Mouse (Mus musculus): ENCODE measurements around the gene Lad1.

Gene Lad1

DNA sequence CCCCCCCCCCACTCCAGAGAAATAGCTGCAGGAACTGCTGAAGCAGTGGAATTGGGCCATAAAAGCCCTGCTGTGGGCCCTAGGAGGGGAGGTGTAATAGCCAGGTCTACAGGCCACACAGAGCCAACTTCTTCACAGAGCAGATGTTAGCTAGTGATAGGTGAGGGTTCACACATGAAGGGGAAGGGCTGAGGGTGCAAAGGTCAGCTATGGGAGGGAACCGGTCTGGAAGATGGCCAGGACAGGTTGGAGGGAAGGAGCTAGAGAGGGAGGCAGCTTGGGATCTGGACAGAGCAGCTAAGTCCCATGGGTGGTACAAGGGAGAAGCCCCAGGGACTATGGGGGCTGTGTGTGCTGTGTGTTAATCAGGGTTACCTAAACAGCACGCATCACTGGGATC, 8.2 kb upstream of the Lad1 start:
- no peak for DNase-seq

DNA sequence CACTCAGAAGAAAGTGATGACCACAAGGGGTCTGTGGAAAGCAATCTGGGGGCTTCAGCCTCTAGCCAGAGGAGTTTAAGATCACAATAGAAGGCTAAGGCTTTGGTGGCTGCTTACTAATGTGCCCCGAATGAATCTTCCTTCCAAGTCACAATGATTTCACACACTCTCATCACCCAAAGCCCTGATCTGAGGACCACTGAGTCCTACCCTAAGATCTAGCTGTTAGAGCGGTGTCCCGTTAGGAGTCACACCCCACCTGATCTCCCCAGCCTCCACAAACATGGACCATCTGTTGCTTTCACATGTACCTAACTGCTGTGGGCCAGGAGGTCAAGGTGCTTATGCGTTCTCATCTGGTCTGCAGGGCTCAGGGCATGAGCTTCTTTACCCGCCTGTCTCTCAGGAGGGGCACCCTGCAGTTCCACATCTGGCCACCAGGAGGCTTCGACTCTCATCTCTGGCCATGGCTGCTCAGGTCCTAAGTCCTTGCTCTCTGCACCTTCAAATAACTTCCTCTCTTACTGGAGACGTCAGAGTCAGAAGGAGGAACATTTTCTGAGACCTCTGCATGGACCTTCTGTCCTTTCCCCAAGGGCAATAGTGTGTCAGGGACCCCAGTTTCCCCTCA, 7.3 kb upstream of the Lad1 start:
- DNase-seq: peak; percentile 88

DNA sequence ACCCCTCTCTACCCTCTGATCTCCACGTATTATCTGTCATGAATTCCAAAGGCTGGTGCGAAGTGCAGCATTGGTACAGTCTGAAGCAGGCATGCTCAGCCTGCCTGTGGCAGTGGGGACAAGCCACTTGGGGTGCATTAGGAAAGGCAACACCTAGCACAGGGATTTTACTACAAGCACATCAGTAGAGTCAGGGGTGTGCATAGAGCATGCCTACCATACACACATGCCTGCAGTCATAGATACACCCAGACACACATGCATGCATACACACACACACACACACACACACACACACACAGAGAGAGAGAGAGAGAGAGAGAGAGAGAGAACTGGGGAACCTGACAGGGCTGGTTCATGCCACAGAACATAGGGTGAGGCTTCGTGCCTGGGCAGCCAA, 6.2 kb upstream of the Lad1 start:
- no peak for DNase-seq

DNA sequence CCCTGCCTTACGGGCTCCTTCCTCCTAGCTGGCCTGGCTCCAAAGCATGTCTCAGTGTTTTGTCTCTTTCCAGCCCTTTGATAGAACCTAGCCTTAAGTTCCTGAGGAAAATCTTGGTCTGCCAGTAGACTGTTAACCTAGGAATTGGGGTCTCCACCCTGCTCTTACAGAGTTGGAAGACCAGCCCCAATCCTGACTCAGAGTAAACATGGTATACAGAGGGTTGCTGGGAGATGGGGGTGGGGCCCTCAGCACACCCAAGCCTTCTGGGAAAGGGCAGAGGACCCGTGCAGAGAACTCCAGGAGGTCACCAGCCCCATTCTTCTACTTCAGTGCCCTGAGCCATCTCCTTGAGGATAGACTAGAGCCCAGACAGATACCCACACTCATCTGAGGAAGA, 5.8 kb upstream of the Lad1 start:
- DNase-seq: no peak

DNA sequence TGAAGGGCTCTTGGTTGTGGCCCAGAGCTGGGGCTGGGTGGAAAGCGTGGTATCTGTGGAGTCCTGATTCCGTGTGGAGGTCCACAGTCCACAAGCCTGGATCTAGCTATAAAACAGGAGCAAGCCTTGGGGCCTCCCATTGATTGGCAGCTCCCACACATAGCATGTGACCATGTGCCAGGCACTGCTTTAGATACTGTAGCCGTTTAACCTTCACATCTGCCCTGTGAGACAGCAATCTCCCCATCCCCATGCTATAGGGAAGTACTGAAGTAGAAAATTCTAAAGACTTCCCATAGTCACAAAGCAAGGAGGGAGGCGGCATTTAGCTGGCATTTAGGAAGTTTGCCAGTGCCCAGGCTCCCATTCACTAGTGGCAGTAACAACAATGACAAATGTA, 5.3 kb upstream of the Lad1 start:
- no peak for DNase-seq

DNA sequence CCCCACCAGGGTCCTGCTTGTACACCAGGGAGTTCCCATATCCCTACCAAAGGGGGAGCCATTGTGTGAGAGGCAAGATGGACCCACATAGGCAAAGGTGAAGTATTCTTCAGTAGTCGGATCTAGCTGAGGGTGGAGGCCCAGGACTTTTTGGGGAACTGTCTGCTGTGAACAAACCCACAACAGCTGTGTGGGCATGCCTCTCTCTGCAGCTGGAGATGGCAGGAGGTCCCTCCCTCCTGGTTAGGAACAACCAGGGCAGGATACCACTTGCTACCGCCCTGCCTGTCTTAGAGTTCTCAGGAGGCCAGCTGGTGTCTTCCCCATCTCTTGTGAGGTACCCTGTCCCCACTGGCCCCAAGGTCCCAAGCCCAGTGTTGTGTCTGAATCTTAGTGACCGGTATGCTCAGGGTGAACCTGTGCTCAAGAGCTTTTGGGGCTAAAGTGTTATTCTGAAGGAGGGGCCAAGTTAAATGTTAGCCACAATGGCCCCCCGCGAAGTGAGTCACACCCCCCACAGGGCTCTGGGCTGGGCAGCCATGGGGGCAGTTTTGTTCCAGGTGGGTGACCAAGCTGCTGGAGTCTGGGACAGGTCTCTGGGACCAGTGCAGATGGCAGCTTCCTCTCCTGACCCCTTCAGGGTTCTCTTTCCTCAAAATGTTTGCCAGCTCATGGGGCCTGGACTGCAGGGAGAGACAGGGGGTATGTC, 4.6 kb upstream of the Lad1 start:
- no peak for DNase-seq

DNA sequence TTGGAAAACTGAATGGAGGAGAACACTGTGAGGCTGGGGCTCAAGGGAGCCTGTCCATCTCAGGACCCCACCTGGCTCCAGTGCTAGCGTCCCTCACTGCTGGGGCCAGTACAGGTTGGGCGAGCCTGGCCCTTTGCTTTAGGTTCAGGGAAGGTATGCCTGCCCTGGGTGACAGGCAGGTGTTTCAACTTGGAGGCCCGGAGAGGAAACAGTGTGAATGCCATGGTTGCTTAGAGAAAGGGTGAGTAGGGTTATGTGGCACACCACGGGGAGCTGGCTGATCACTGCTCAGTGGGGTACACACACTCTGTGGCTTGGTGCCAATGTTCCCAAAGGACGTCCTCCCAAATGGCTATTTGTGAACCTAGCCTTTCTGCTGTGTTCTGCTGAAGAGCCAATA, 3.9 kb upstream of the Lad1 start:
- no peak for DNase-seq

DNA sequence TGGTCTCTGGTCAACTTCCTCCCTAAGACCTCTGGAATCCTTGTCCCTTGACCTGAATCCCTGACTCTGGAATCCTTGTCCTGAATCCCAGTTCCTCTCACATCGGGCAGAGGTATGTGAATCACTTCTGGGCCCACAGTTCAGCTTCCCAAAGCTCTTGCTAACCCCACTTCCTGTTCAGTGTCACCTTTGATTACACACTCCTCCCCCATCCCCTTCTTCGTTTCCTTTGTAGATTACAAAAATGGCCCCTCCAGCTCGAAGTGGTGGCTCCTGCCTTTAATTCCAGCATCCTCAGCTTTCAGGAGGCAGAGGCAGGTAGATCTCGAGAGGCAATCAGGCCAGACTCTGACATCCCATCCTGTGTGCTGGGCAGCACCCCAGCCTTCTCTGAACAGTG, 803 bp upstream of the Lad1 start:
- no peak for DNase-seq

DNA sequence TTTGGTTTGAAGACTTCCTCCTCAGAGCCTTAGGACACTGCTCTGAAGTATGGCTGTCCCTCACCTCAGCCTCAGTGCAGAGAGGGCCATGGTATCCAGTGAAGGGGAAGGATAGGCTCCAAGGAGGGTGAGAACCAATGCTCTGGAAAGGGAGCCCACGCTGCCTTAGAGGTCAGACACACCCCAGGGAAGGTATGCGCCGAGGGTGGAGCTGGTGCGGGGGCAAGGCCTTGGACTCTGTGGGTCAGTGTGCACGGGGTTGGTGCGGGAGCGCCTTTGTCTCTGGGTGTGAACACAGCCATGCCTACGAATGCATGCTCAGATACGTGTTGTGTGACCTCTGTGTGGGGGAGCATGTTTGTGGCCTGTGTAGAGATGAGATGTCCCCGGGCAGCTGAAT, 1.7 kb downstream of the Lad1 start:
- DNase-seq: no peak

DNA sequence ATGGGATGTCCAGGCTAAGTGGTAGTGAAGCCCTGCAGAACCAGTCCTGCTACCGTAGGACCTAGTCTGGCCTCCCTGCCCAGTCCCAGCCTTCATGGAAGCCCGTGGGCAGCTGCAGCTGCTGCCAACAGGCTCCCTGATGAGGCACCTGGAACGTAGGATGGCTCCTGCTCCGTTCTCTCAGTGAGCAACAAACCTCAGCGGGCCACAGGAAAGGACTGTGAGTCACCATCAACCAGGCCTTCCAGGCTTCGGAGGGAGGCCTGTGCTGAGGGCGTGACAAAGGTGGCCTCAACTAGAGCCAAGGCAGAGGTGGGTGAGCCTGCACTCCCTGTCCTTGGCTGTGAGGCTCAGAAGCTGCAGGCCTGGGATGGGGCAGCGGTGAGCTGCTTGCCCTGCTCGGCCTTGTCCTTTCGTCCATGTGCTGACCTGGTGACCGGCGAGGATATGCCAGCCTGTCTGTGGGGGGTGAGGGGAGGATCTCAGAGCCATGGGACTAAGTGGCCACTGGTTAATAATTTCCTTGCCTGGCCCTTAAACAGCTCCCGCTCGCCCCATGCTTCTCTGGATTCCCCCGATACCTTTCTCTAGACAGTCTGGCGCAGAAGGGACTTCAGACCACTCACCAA, 2.5 kb downstream of the Lad1 start:
- no peak for DNase-seq

DNA sequence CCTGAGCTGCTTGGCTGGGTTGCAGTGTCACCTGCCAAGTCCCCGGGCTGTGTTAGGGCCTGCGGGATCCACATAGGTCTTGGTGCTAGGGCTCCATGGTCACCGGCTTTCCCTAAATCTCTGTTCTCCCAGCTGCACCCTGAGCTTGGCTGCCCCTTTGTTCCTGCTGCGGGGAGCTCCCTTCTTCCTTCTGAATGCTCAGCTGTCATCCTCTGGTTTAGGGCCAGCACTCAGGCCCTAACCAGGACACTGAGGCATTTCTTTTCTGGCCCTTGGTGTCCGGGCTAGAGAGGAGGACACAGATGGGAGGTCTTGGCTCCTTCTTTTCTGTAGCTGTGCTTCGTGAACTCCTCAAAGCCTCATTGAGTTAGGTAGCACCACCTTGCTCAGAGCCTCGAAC, 3.4 kb downstream of the Lad1 start:
- no peak for DNase-seq

DNA sequence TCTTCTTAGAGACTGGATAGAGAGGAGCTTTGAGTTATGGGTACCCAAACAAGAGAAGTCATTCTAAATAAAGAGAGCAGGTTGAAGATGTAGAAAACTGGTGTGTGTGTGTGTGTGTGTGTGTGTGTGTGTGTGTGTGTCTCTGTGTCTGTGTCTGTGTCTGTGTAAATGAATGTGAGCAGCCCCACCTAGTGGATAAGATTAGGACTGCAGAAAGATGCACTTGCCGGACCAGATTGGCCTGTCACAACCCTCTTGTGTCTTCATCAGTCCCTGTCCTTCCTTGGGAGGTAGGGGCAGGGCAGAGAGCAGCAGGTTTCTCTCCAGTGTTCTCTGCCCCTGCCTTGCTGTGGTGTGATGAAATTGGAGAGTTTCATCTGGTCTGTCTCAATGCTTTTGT, 10.5 kb downstream of the Lad1 start:
- DNase-seq: peak; percentile 57

DNA sequence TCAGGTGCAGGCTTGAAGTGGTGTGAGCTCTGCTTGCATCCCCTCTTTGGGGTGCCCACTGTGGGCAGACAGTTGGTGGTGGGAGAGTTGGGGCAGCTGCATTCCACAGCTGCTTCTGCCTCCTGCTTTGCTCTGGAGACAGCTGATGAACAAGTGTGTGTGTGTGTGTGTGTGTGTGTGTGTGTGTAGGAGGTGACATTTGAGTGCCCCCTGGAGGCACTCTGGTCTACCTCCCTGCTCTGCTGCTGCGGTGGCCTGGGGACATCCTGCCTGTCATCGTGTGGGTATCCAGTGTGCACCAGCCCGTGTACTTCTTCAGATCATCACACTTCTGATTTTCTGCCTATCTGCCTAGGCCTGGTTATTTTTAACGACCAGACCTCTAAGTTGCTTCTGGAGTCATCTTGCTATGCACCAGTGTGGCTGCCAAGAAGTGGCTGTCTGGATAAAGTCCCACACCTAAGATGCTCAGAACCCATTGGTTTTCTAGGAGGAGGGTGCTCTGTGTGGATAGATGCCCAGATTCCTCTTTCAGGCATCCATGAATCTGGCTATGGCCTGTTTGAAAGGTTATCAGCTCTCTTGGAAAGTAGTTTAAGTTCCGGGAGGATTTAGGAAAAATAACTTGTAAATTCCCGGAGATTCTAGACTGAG, 15.9 kb downstream of the Lad1 start:
- DNase-seq: no peak

DNA sequence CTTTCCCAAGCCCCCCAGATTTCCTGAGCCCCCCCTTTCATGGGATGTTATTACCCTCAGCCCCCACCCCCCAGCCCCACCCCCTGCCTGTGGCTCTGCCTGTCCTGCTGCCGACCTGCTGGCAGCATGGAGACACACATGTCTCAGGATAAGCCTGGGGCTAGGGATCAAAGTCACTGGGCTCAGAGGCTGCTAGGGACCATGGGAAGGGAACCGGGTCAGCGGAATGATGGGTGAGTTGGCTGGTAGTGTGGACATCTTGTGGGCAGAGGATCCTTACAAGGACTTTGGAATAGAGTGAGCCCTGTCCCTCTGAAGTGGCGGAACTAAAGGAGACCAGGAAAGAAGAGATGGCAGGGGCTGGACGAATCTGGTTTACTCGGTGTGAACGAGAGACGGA, 16.6 kb downstream of the Lad1 start:
- no peak for DNase-seq

DNA sequence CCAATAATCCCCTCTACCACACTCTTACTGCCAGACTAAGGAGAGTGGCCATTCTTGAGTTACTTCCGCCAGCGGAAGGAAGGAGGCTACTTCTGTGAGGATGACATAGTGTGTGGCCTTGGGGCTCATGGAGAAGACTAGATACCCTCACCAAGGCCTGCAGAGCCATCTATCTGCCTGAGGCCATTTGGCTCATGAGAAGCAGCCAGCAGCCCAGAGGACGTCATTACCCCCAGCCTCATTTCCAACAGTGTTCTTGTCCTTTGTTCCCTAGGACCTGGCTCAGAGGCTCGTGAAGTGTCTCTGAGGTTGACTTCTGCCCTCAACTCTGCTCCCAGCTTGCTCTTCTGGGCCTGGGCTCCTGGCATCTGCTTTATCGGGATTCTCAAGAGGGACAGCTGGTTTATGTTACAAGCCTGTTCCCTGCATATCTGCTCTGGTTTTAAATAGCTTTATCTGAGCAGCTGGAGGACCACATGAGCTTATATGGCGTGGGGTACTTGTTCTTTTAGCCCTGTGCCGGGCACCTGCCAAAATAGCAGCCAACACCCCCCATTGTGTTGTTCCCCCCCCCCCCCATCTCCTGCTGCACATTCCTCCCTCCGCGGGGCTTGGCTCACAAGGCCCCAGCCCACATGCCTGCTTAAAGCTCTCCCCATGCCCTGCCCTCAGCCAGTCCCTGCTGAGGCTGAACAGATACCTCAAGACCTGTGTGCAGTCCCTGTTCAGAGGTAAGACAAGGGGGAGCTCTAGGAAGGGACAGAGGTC, 17.5 kb downstream of the Lad1 start, which contains the start of gene Tnnt2:
Gene Tnnt2 (plus strand): TSS at position 639 of the 768 bp plus-strand sequence.
- no peak for DNase-seq

DNA sequence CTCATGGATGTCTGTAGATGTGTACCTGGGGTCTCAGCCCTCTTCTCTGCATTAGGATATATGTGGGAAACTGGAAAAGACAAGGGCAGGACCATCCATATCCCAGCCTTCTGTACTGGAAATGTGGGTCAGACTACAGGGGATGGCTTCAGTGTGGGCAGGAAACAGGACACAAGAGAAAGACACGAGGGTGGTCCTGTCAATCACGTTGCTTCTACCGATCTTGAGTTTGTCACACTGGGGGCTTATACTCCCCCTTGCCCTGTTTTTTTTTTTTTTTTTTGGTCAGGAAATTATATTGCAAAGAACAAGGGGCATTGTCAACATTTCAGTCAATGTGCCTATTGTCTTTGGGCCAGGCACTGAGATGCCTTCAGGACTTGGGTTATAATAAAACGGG, 20.2 kb downstream of the Lad1 start:
- DNase-seq: no peak

DNA sequence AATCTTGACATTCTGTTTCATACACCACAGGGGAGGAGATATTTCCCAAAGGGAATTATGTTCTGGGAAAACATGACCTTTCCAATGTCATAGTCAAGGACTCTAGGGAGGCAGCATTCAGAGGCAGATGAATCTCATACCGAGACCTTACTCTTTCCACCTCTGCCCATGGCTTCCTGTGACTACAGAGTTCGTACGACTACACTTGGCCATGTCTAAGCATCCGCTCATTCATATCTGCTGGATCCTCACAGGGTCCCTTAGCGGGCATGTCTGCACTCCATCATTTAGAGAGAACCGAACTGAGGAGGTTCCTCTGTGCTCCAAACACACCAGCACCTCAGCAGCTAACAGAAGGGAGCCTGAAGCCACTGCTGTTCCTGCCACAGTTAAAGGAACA, 20.7 kb downstream of the Lad1 start:
- DNase-seq: no peak

DNA sequence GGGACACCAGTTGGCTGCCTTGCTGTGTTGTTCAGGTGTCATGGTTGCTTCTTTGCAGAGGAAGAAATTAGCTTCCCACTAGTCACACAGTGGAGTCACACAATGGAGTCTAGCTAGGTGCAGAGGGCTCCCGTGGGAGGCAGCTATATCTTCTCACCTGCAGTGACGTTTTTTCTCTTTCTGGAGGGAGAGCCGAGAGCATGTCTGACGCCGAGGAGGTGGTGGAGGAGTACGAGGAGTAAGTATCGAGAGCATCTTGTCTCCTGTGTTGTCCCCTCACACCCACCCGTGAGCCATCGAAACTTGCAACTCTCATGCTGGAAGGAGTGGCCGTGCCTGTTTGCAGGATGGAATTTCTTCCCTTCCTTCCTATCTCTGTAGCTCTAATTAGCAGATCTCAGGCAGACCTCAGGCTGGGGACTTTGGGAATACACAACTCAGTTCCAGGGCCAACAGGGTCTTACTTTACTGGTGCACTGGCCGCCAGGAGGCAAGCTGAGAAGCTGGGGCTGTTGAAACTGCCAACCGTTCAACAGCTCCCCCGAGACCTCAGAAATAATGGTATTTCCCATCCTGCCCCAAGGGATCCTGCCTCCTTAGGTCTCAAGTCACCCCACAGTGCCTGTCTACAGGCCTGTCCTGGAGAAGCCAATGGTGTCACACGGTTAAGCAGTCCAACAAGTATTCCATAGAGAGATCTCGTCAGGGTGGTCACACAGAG, 22.4 kb downstream of the Lad1 start:
- no peak for DNase-seq

DNA sequence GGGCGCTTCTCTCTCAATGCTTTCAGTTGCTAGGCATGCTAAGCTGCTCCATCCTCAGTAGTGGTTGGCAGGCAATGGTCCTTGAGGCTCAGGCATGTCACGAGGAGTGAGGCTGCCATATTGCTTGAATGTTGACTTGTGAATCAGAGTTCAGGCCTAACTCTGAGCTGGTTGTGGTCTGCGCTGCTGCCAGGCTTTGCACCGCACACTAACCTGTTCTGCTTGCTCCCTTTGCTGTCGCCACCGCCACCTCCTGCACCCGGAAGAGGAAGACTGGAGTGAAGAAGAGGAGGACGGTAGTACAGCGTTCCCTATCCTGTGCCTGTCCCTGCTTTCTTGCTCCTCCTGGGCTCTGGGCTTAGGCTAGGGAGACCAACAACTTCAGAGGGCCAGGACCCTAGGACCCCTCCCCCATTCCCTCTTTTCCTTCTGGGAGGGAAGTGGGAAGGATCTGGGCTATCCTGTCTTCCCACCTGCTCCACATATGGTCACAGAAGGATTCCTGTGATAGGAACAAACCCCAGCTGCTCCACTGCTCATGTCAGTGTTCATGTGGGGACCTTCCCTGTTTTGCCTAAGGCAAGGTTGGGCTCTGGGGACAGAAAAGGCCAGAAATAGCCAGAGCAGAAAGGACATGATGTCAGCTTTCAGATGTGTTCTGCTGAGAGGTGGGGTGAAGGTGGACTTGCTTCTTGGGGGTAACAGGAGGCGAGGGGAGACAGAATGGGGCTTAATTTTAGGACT, 25.3 kb downstream of the Lad1 start:
- no peak for DNase-seq

DNA sequence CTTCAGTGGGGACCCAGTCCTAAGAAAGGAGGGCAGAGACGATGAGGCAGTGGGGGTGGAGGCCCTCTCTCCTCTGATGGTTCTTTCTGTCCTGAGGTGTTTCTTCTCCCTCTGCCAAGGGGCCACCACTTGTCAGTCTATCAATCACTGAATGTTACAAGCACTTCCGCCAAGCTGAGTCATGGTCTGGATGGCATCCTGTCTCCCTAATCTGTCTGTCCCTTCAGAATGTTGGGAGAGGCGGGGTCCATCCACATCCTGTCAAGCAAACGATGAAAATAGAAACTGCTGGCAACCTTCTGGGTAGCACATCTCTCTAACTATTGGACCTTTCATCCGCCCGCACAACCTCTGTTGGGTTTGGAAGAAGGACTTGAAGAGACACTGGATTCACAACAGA, 26.1 kb downstream of the Lad1 start:
- peak; percentile 81 for DNase-seq

DNA sequence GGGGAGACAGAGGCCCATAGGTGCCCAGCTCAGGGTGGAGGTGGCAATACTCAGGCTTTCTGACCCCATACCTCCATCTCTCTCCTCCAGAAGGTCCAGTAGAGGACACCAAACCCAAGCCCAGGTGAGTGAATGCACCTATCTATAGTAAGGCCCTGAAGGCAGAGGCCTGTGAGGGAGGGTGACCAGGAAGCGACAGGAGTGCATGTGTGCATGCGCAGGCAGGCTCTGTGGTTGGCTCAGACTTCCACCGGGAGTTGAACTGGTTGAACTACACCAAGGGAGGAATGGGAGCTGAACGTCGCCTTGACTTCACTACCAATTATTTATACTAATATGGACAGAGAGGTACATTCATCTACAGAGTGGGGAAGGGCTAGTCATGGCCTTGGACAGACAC, 28.2 kb downstream of the Lad1 start:
- no peak for DNase-seq

DNA sequence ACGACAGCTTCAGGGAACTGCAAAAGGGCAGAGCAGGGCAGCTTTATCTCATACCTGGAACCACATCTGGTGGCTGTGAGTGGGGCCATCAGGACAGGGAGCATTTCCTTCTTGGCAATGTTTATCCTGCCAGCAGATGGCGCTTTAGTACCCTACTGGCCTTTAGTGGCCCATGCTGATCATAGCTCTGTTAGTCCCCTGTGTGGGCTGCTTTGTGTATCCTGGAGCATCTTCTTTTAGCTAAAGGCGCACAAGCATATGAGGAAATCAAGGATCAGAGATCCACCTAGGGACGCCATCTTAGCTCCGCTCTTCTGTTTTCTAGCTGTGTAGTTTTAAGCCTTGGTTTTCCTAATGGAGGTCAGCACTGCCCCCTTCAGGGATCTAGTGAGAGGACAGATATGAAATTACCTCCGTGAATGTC, 28.8 kb downstream of the Lad1 start:
- peak; percentile 61 for DNase-seq
